Mouse (Mus musculus) lung, adult 2 months (tissue): ENCODE results near the gene Oit3.

Experiments
- CTCF ChIP-seq: fragments of 200-500 bp; IDR thresholded peaks from 2 replicates; pipeline ENCODE4 v1.5.1; 2011; ENCODE audit warnings: mild to moderate bottlenecking, low read length, control low read depth; ENCODE audit not compliant: insufficient read depth
- POLR2A ChIP-seq: fragments of 200-500 bp; IDR thresholded peaks from 2 replicates; pipeline ENCODE4 v1.6.1; 2011; ENCODE audit warnings: low read depth, mild to moderate bottlenecking, control low read depth, low read length, borderline replicate concordance; ENCODE audit errors: extremely low read depth

GRCm38 (mm10) chr10:59408499-59408898 is 33.1 kb downstream of the Oit3 start:
- TF ChIP-seq CTCF (no peak), POLR2A (no peak)
